Mouse (Mus musculus) C2C12 (cell line): ENCODE results near the gene Lrrc2.

Source experiments
- CEBPB ChIP-seq: IDR thresholded peaks from one replicate; pipeline ENCODE4 v1.6.1; 2011; ENCODE audit warnings: low read depth, mild to moderate bottlenecking, control low read depth, moderate library complexity
- CTCF ChIP-seq: IDR thresholded peaks from one replicate; pipeline ENCODE4 v1.5.1; 2011; ENCODE audit not compliant: control insufficient read depth, insufficient read depth, insufficient read length
- MAX ChIP-seq: IDR thresholded peaks from one replicate; pipeline ENCODE4 v1.6.1; 2011; ENCODE audit warnings: mild to moderate bottlenecking, control low read depth
- MYOD1 ChIP-seq: IDR thresholded peaks from one replicate; pipeline ENCODE4 v1.6.1; 2011; ENCODE audit warnings: low read depth; ENCODE audit not compliant: control insufficient read depth, insufficient read length
- USF1 ChIP-seq: IDR thresholded peaks from one replicate; pipeline ENCODE4 v1.6.1; 2011; ENCODE audit warnings: low read depth, mild to moderate bottlenecking, control low read depth, moderate library complexity

DNA sequence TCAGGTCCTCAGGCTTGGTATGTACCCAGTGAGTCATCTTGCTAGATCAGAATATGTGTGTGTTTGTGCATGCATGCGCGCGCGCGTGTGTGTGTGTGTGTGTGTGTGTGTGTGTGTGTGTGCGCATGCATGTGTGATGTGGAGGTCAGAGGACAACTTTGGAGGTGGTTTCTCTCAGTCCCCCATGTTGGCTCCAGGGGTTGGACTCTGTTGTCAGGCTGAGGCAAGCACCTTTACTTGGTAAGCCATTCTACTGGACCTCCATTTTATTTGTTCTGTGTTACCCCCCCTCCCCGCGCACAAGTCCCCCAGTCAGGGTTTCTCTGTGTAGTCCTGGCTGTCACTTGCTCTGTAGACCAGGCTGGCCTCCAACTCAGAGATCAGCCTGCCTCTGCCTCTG lies 10.0 kb downstream of the Lrrc2 start:
- TF ChIP-seq MAX (no peak), MYOD1 (no peak), CTCF (no peak), CEBPB (no peak), USF1 (no peak)
